Mouse (Mus musculus) CH12.LX (cell line): ENCODE results near the gene Tmem198. TPM values are rescaled to one million over a fixed set of nuclear protein-coding genes. Genes with fewer than 3 reads are reported as not detected.

Experiments used
- DNase-seq: peaks from one replicate; pipeline ENCODE4 v3.0.0-alpha.2; 2013; ENCODE audit errors: extremely low read depth
- H3K27ac ChIP-seq: 2 replicates; pipeline ENCODE4 v1.5.1; 2012; ENCODE audit warnings: low read depth, mild to moderate bottlenecking, control low read depth, moderate library complexity; ENCODE audit not compliant: insufficient read depth
- H3K27me3 ChIP-seq: replicated peaks from 2 replicates; pipeline ENCODE3; 2012; ENCODE audit warnings: inconsistent platforms
- H3K36me3 ChIP-seq, 2 experiments: replicated peaks in 1 of 2; 2 replicates each; pipeline versions ENCODE3 to v1.6.1; 2012; ENCODE audit warnings: inconsistent platforms in 1 of 2, low read length in 1 of 2, mild to moderate bottlenecking in 1 of 2, mixed read lengths in 1 of 2, moderate library complexity in 1 of 2; ENCODE audit not compliant: control insufficient read depth in 1 of 2, insufficient read depth in 1 of 2
- H3K4me1 ChIP-seq, 2 experiments: 2 replicates each; pipeline ENCODE4 v1.6.1; 2012; ENCODE audit warnings: inconsistent platforms in 1 of 2, moderate library complexity in 1 of 2; ENCODE audit not compliant: insufficient read depth in 2 of 2, control insufficient read depth in 1 of 2
- H3K4me2 ChIP-seq: 2 replicates; pipeline ENCODE4 v1.6.1; 2012; ENCODE audit warnings: low read depth, mild to moderate bottlenecking, control low read depth; ENCODE audit not compliant: poor library complexity, insufficient read depth, severe bottlenecking
- H3K4me3 ChIP-seq, 3 experiments: fragments of 150-350 bp in 1 of 3; sonication (generic) in 1 of 3; replicated peaks in 1 of 3; 2 replicates each; pipeline versions ENCODE3 to v1.5.1; 2011 to 2012; ENCODE audit warnings: low read depth in 2 of 3, low read length in 2 of 3, mild to moderate bottlenecking in 2 of 3, moderate library complexity in 2 of 3, control low read depth in 1 of 3, improper control_type of control experiment in 1 of 3, inconsistent platforms in 1 of 3, mixed read lengths in 1 of 3; ENCODE audit not compliant: poor library complexity in 1 of 3
- H3K79me2 ChIP-seq: replicated peaks from 2 replicates; pipeline ENCODE4 v1.6.1; 2012; ENCODE audit warnings: mild to moderate bottlenecking, moderate library complexity; ENCODE audit not compliant: control insufficient read depth, poor library complexity, insufficient read depth, severe bottlenecking; ENCODE audit errors: extremely low read depth
- H3K9ac ChIP-seq: 2 replicates; pipeline ENCODE4 v1.6.1; 2012; ENCODE audit warnings: low read depth, mild to moderate bottlenecking, control low read depth, moderate library complexity; ENCODE audit not compliant: insufficient read depth
- H3K9me3 ChIP-seq: replicated peaks from 2 replicates; pipeline ENCODE3; 2012; ENCODE audit warnings: low read length, inconsistent platforms, mixed read lengths
- BHLHE40 ChIP-seq: IDR thresholded peaks from 2 replicates; pipeline ENCODE4 v1.6.1; 2011; ENCODE audit warnings: mild to moderate bottlenecking, low read depth, low read length, improper control_type of control experiment
- CTCF ChIP-seq, 2 experiments: IDR thresholded peaks in 1 of 2; conservative IDR thresholded peaks in 1 of 2; 2 replicates each; pipeline ENCODE4 v1.5.1; 2011 to 2012; ENCODE audit warnings: low read depth in 2 of 2, low read length in 2 of 2, improper control_type of control experiment in 1 of 2, inconsistent platforms in 1 of 2, mild to moderate bottlenecking in 1 of 2, moderate library complexity in 1 of 2
- ELF1 ChIP-seq: IDR thresholded peaks from 2 replicates; pipeline ENCODE4 v1.6.1; 2014; ENCODE audit warnings: low read depth, mild to moderate bottlenecking, inconsistent platforms, low read length, improper control_type of control experiment
- EP300 ChIP-seq: IDR thresholded peaks from 2 replicates; pipeline ENCODE4 v1.6.1; 2011; ENCODE audit warnings: low read length, improper control_type of control experiment
- ETS1 ChIP-seq: conservative IDR thresholded peaks from 2 replicates; pipeline ENCODE4 v1.6.1; 2012; ENCODE audit warnings: low read depth, mild to moderate bottlenecking, inconsistent platforms, low read length, improper control_type of control experiment, moderate library complexity
- IRF4 ChIP-seq: IDR thresholded peaks from 2 replicates; pipeline ENCODE4 v1.6.1; 2014; ENCODE audit warnings: low read depth, mild to moderate bottlenecking, inconsistent platforms, low read length, improper control_type of control experiment
- MAX ChIP-seq: IDR thresholded peaks from 2 replicates; pipeline ENCODE4 v1.6.1; 2011; ENCODE audit warnings: low read length, improper control_type of control experiment
- MEF2A ChIP-seq: IDR thresholded peaks from 2 replicates; pipeline ENCODE4 v1.6.1; 2014; ENCODE audit warnings: low read depth, mild to moderate bottlenecking, inconsistent platforms, low read length, improper control_type of control experiment, borderline replicate concordance
- MXI1 ChIP-seq: IDR thresholded peaks from 2 replicates; pipeline ENCODE4 v1.6.1; 2011; ENCODE audit warnings: mild to moderate bottlenecking, low read depth, low read length, improper control_type of control experiment
- NRF1 ChIP-seq: IDR thresholded peaks from 2 replicates; pipeline ENCODE4 v1.6.1; 2014; ENCODE audit warnings: low read depth, mild to moderate bottlenecking, inconsistent platforms, low read length, improper control_type of control experiment, moderate library complexity
- POLR2AphosphoS2 ChIP-seq: IDR thresholded peaks from 2 replicates; pipeline ENCODE4 v1.6.1; 2011; ENCODE audit warnings: low read depth, low read length, improper control_type of control experiment
- RAD21 ChIP-seq: IDR thresholded peaks from 2 replicates; pipeline ENCODE4 v1.6.1; 2011; ENCODE audit warnings: low read depth, mild to moderate bottlenecking, low read length, improper control_type of control experiment, moderate library complexity
- SMC3 ChIP-seq: IDR thresholded peaks from 2 replicates; pipeline ENCODE4 v1.6.1; 2011; ENCODE audit warnings: low read depth, low read length, improper control_type of control experiment
- TCF12 ChIP-seq: IDR thresholded peaks from 2 replicates; pipeline ENCODE4 v1.6.1; 2014; ENCODE audit warnings: low read depth, mild to moderate bottlenecking, inconsistent platforms, low read length, improper control_type of control experiment
- UBTF ChIP-seq: IDR thresholded peaks from 2 replicates; pipeline ENCODE4 v1.6.1; 2012; ENCODE audit warnings: low read depth, mild to moderate bottlenecking, inconsistent platforms, low read length, improper control_type of control experiment, moderate library complexity
- USF2 ChIP-seq: conservative IDR thresholded peaks from 2 replicates; pipeline ENCODE4 v1.6.1; 2011; ENCODE audit warnings: low read depth, low read length, improper control_type of control experiment
- ZNF384 ChIP-seq: IDR thresholded peaks from 2 replicates; pipeline ENCODE4 v1.6.1; 2012; ENCODE audit warnings: low read depth, low read length, improper control_type of control experiment, inconsistent platforms
- dilution Hi-C: fragments of 300-500 bp; cut with MboI; formaldehyde crosslinking; loops from 2 replicates; pipeline ENCODE4 v1.14.3; 2020; ENCODE audit warnings: low sequenced_read_pairs; ENCODE audit not compliant: extremely low pct_unique_long_range_greater_than_20kb, extremely low pct_ligation_motif_present
- in situ Hi-C: fragments of 300-500 bp; cut with MboI; formaldehyde crosslinking; loops from 3 replicates; pipeline ENCODE4 v1.14.3; 2019; ENCODE audit warnings: low sequenced_read_pairs, low pct_ligation_motif_present, low pct_unique_long_range_greater_than_20kb, mixed read lengths
- polyA plus RNA-seq: library from polyadenylated mRNA; unstranded; fragments of >175 nt; gene quantifications from 2 replicates; pipeline ENCODE4 v1.2.1, GENCODE M21; 2012; ENCODE audit warnings: low read depth; ENCODE audit not compliant: insufficient read length
- total RNA-seq, 2 experiments: library from RNA; depleted of rRNA; stranded (reverse); fragments of 300-350 nt in 1 of 2; fragments of >200 nt in 1 of 2; gene quantifications; 2 replicates each; pipeline ENCODE4 v1.2.3; 2012 to 2014

Tmem198 gene
- total and polyA plus RNA-seq, 3 experiments = 0.51 to 1.1 (median 0.80) TPM

DNA sequence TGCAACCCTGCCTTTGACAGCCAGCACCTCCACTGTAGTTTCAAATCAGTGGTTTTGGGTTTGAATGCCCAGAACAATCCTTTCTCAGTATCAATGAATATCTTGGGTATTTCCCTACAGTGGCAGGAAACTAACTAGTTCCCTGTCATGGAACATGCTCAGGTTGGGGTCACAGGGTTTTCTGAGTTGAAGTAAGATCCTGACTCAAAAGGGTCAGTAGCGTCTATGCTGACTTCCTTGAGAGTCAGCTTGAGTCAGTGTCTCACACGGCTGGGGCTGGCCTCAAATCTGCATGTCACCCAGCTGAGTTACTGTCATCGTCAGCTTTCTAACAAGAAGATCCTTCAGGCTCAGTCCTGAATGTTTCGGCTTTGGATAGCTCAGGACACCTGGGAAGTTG, 19.6 kb downstream of the Tmem198 start:
- dilution Hi-C loops = no loop called here
- DNase-seq = peak; percentile 82
- Histone ChIP-seq H3K4me1 (peaks cover 6 to 23% of the 10 kb centered on the region in 2 experiments), H3K79me2 (no peaks in the 10 kb centered on the region), H3K9ac (no peak overlapping the region), H3K27me3 (peaks cover 17% of the 10 kb centered on the region), H3K36me3 (no peaks in the 10 kb centered on the region), H3K4me2 (no peak overlapping the region), H3K4me3 (no peak overlapping the region), H3K27ac (peak overlapping the region; percentile 25), H3K9me3 (peaks cover 3% of the 10 kb centered on the region)
- TF ChIP-seq MXI1 (no peak; the same call in 1 of the 2 replicates), IRF4 (peak; percentile 58), EP300 (peak; percentile 41; the same call in 1 of the 2 replicates), UBTF (no peak), ETS1 (peak; percentile 87), CTCF (conservative IDR thresholded peaks at IDR 0.05 in 1 of 2, IDR thresholded peaks at IDR 0.05 in 1 of 2; ENCODE audit: low read depth in 2 of 2, low read length in 2 of 2) (no peak), ZNF384 (no peak), MAX (no peak), SMC3 (no peak), ELF1 (no peak), TCF12 (no peak), USF2 (no peak), MEF2A (no peak), NRF1 (0 out of 2 replicates have a peak, but pooled peaks have one; percentile 26), BHLHE40 (peak; percentile 47)
- in situ Hi-C loops = loop anchor here (5.0 kb wide), 1 partner anchor 63 kb away; no protein-coding TSS in a partner anchor

- Histone ChIP-seq H3K4me3 (no peak overlapping the region), H3K9ac (no peak overlapping the region), H3K9me3 (peaks cover 3% of the 10 kb centered on the region), H3K79me2 (no peaks in the 10 kb centered on the region), H3K4me1 (peaks cover 6 to 23% of the 10 kb centered on the region in 2 experiments), H3K27me3 (peaks cover 17% of the 10 kb centered on the region), H3K4me2 (no peak overlapping the region), H3K36me3 (no peaks in the 10 kb centered on the region), H3K27ac (0 out of 2 replicates have a peak overlapping the region, but pooled peaks have one; percentile 25)
- dilution Hi-C loops = no loop called here
- DNase-seq = peak; percentile 48
- in situ Hi-C loops = loop anchor here (5.0 kb wide), 1 partner anchor 63 kb away; no protein-coding TSS in a partner anchor
- TF ChIP-seq RAD21 (peak; percentile 53), POLR2AphosphoS2 (no peak), SMC3 (peak; percentile 68), CTCF (conservative IDR thresholded peaks at IDR 0.05 in 1 of 2, IDR thresholded peaks at IDR 0.05 in 1 of 2; ENCODE audit: low read depth in 2 of 2, low read length in 2 of 2) (peak; percentile 35 to 75)
Measured at GRCm38 (mm10) chr1:75499441-75499840, 20.1 kb downstream of the Tmem198 start.
